ENCODE assay signal across 8 mouse cellular contexts in genomic region chr7:16099901-16100300, GRCm38 (mm10). TPM values are rescaled to one million over a fixed set of nuclear protein-coding genes. Genes with fewer than 3 reads are reported as not detected.
DNase-seq lines count a peak whose midpoint lies in the region; ATAC-seq and TF ChIP-seq lines count a peak whose summit lies in the region.

No protein-coding gene starts in this region.

- TF ChIP-seq CTCF in heart, postnatal 0 days (IDR thresholded peaks at IDR 0.05; ENCODE audit: low read depth): no peak

- intact Hi-C loops in heart, postnatal 14 days (cut with DNase I): loop anchor here (2.0 to 5.0 kb wide), 3 partner anchors 19 to 162 kb away; partner anchors contain the start of gene Kptn

- H3K4me3 ChIP-seq in heart, postnatal 0 days (ENCODE audit: low read depth, low read length): no peak overlapping the region
- H3K4me3 ChIP-seq in hindbrain, embryonic 15.5 days: peak overlapping the region; percentile 90; the same call in 1 of the 2 replicates
- H3K4me3 ChIP-seq in midbrain, embryonic 14.5 days (replicated peaks; ENCODE audit: low read depth, low read length): peak overlapping the region; percentile 88

- 0 out of 2 replicates have a peak, but pooled peaks cover 3% of the 10 kb centered on the region for H3K27me3 ChIP-seq in heart, postnatal 0 days (ENCODE audit: control insufficient read depth, insufficient read depth, low read length)
- no peaks in the 10 kb centered on the region for H3K27me3 ChIP-seq in hindbrain, embryonic 15.5 days
- no peaks in the 10 kb centered on the region for H3K27me3 ChIP-seq in midbrain, embryonic 14.5 days (ENCODE audit: control insufficient read depth, insufficient read depth, low read length)

- no peaks in the 10 kb centered on the region for H3K9me3 ChIP-seq in heart, postnatal 0 days (replicated peaks; ENCODE audit: control insufficient read depth, low read length)
- H3K9me3 ChIP-seq in hindbrain, embryonic 15.5 days: no peaks in the 10 kb centered on the region
- no peaks in the 10 kb centered on the region for H3K9me3 ChIP-seq in midbrain, embryonic 14.5 days (ENCODE audit: control insufficient read depth, low read length)

- H3K27ac ChIP-seq in heart, postnatal 0 days (ENCODE audit: low read depth): no peak overlapping the region
- H3K27ac ChIP-seq in hindbrain, embryonic 15.5 days (replicated peaks): no peak overlapping the region
- no peak overlapping the region for H3K27ac ChIP-seq in midbrain, embryonic 14.5 days (replicated peaks; ENCODE audit: low read depth, low read length)

- H3K4me1 ChIP-seq in heart, postnatal 0 days (ENCODE audit: control insufficient read depth, insufficient read depth): peaks cover 13% of the 10 kb centered on the region
- H3K4me1 ChIP-seq in hindbrain, embryonic 15.5 days (replicated peaks): peaks cover 56% of the 10 kb centered on the region
- peaks cover 21% of the 10 kb centered on the region for H3K4me1 ChIP-seq in midbrain, embryonic 14.5 days (ENCODE audit: control insufficient read depth, insufficient read depth, low read length)

- TF ChIP-seq EP300 in heart, postnatal 0 days (IDR thresholded peaks at IDR 0.05; ENCODE audit: low read depth): no peak

- H3K36me3 ChIP-seq in heart, postnatal 0 days (replicated peaks; ENCODE audit: control insufficient read depth, insufficient read depth, low read length): 0 out of 2 replicates have a peak, but pooled peaks cover 12% of the 10 kb centered on the region
- H3K36me3 ChIP-seq in hindbrain, embryonic 15.5 days: no peaks in the 10 kb centered on the region
- peaks cover 18% of the 10 kb centered on the region; the same call in 1 of the 2 replicates for H3K36me3 ChIP-seq in midbrain, embryonic 14.5 days (ENCODE audit: control insufficient read depth, insufficient read depth, low read length)

- H3K9ac ChIP-seq in heart, postnatal 0 days (replicated peaks; ENCODE audit: low read depth, low read length): peak overlapping the region; percentile 95
- H3K9ac ChIP-seq in hindbrain, embryonic 15.5 days: peak overlapping the region; percentile 93; the same call in 1 of the 2 replicates
- H3K9ac ChIP-seq in midbrain, embryonic 14.5 days (replicated peaks; ENCODE audit: low read length): peak overlapping the region; percentile 98; the same call in 1 of the 2 replicates

- no peak for DNase-seq in heart, postnatal 0 days (ENCODE audit: low spot score)
- DNase-seq in heart, postnatal 14 days: no peak
- DNase-seq in c-Kit-positive CD71-positive TER-119-negative erythroid progenitor cells, embryonic 14.5 days (ENCODE audit: low read depth): peak; percentile 41
- no peak for DNase-seq in midbrain, embryonic 14.5 days
- DNase-seq in layer of hippocampus, adult 18-20 months (ENCODE audit: low spot score in 2 of 2): no peak
- no peak for DNase-seq in cerebellum, adult 11 months
- DNase-seq in right cerebral cortex, postnatal 14 days: no peak

- 71% methylated on average over 4 of the region's 4 CpGs for WGBS in heart, postnatal 0 days
- WGBS in hindbrain, embryonic 15.5 days: 97% methylated on average over 4 of the region's 4 CpGs
- 90% methylated on average over 4 of the region's 4 CpGs for WGBS in midbrain, embryonic 14.5 days

- ATAC-seq in heart, postnatal 0 days (ENCODE audit: insufficient read depth, low read depth): no peak
- ATAC-seq in hindbrain, embryonic 15.5 days (ENCODE audit: low FRiP score, low read depth): no peak
- no peak for ATAC-seq in midbrain, embryonic 14.5 days (ENCODE audit: low FRiP score, low TSS enrichment)

- H3K4me2 ChIP-seq in heart, postnatal 0 days (ENCODE audit: low read depth, low read length): peak overlapping the region; percentile 87
- peak overlapping the region; percentile 72 for H3K4me2 ChIP-seq in hindbrain, embryonic 15.5 days
- peak overlapping the region; percentile 96 for H3K4me2 ChIP-seq in midbrain, embryonic 14.5 days (ENCODE audit: low read length)

RNA-seq across cellular contexts. Expression of gene Napa, which starts 1.6 kb away (rescaled TPM):
- total RNA-seq in heart, postnatal 0 days (2014; rRNA removed; ENCODE audit: low replicate concordance): 259 and 452 TPM in 2 replicates
- polyA plus RNA-seq in heart, postnatal 0 days (2015; fragmentation: Nextera tagmentation; extraction: Ambion mirVana): 144 and 154 TPM in 2 replicates
- 10 to 100 TPM; 86.1 to 99.9 TPM for total RNA-seq in heart, postnatal 14 days (2021)
- polyA plus RNA-seq in hindbrain, embryonic 15.5 days (2015; fragmentation: Nextera tagmentation; extraction: Ambion mirVana): 218 and 239 TPM in 2 replicates
- polyA plus RNA-seq in midbrain, embryonic 14.5 days (2014; fragmentation: Nextera tagmentation; extraction: Ambion mirVana): 209 and 245 TPM in 2 replicates
- 100 to 1,000 TPM; 293 to 307 TPM for total RNA-seq in layer of hippocampus, adult 18-20 months (2021)

RNA-seq across cellular contexts. Expression of gene Kptn, which starts 19.8 kb away (rescaled TPM):
- total RNA-seq in heart, postnatal 0 days (2014; rRNA removed; ENCODE audit: low replicate concordance): 40.1 and 45.1 TPM in 2 replicates
- 26.2 and 27.1 TPM in 2 replicates for polyA plus RNA-seq in heart, postnatal 0 days (2015; fragmentation: Nextera tagmentation; extraction: Ambion mirVana)
- 10 to 100 TPM; 24.9 to 28.0 TPM for total RNA-seq in heart, postnatal 14 days (2021)
- polyA plus RNA-seq in hindbrain, embryonic 15.5 days (2015; fragmentation: Nextera tagmentation; extraction: Ambion mirVana): 45.3 and 53.5 TPM in 2 replicates
- 33.1 and 40.5 TPM in 2 replicates for polyA plus RNA-seq in midbrain, embryonic 14.5 days (2014; fragmentation: Nextera tagmentation; extraction: Ambion mirVana)
- total RNA-seq in layer of hippocampus, adult 18-20 months (2021): 10 to 100 TPM; 34.2 to 34.3 TPM

RNA-seq across cellular contexts. Expression of gene Slc8a2, which starts 29.7 kb away (rescaled TPM):
- total RNA-seq in heart, postnatal 0 days (2014; rRNA removed; ENCODE audit: low replicate concordance): 0.57 and 1.2 TPM in 2 replicates
- polyA plus RNA-seq in heart, postnatal 0 days (2015; fragmentation: Nextera tagmentation; extraction: Ambion mirVana): 0.03 and 0.05 TPM in 2 replicates
- total RNA-seq in heart, postnatal 14 days (2021): under 1 TPM; 0.63 to 0.84 TPM
- polyA plus RNA-seq in hindbrain, embryonic 15.5 days (2015; fragmentation: Nextera tagmentation; extraction: Ambion mirVana): 1.1 TPM in 2 replicates
- 1.1 and 1.2 TPM in 2 replicates for polyA plus RNA-seq in midbrain, embryonic 14.5 days (2014; fragmentation: Nextera tagmentation; extraction: Ambion mirVana)
- total RNA-seq in layer of hippocampus, adult 18-20 months (2021): 100 to 1,000 TPM; 277 to 290 TPM

RNA-seq across cellular contexts. Expression of gene Zfp541, which starts 38.3 kb away (rescaled TPM):
- 0.54 TPM in 1 of 2 replicates, not detected in the other for total RNA-seq in heart, postnatal 0 days (2014; rRNA removed; ENCODE audit: low replicate concordance)
- polyA plus RNA-seq in heart, postnatal 0 days (2015; fragmentation: Nextera tagmentation; extraction: Ambion mirVana): not detected in 2 replicates
- total RNA-seq in heart, postnatal 14 days (2021): not detected
- polyA plus RNA-seq in hindbrain, embryonic 15.5 days (2015; fragmentation: Nextera tagmentation; extraction: Ambion mirVana): 0.06 and 0.26 TPM in 2 replicates
- 0.09 and 0.13 TPM in 2 replicates for polyA plus RNA-seq in midbrain, embryonic 14.5 days (2014; fragmentation: Nextera tagmentation; extraction: Ambion mirVana)
- under 1 TPM; 0.41 to 0.89 TPM for total RNA-seq in layer of hippocampus, adult 18-20 months (2021)

RNA-seq across cellular contexts. Expression of gene Bicra, which starts 52.2 kb away (rescaled TPM):
- total RNA-seq in heart, postnatal 0 days (2014; rRNA removed; ENCODE audit: low replicate concordance): 2.6 and 7.2 TPM in 2 replicates
- 2.0 and 2.4 TPM in 2 replicates for polyA plus RNA-seq in heart, postnatal 0 days (2015; fragmentation: Nextera tagmentation; extraction: Ambion mirVana)
- 1 to 10 TPM; 9.1 to 9.7 TPM for total RNA-seq in heart, postnatal 14 days (2021)
- 7.5 and 8.7 TPM in 2 replicates for polyA plus RNA-seq in hindbrain, embryonic 15.5 days (2015; fragmentation: Nextera tagmentation; extraction: Ambion mirVana)
- polyA plus RNA-seq in midbrain, embryonic 14.5 days (2014; fragmentation: Nextera tagmentation; extraction: Ambion mirVana): 6.5 and 9.0 TPM in 2 replicates
- 10 to 100 TPM; 19.6 to 20.7 TPM for total RNA-seq in layer of hippocampus, adult 18-20 months (2021)

Comparison
In these comparisons a context has a peak if more than half of its experiments do, and no peak if none do; other contexts are left out.
1. RNA of gene Slc8a2, which starts 29.7 kb away (total RNA-seq): 277 to 290 TPM in layer of hippocampus, adult 18-20 months; 0.63 to 0.84 TPM in heart, postnatal 14 days and 0.57 to 1.2 TPM in heart, postnatal 0 days; every median in the first group is over 100 times any median in the second.
2. Peak in every context shown above with its lines, with median percentiles within 50 percentile points of each other: H3K4me2 ChIP-seq and H3K9ac ChIP-seq.